Mouse (Mus musculus) heart, postnatal 14 days (tissue): Measurements from ENCODE around the gene Nxnl1. TPM values are rescaled to one million over a fixed set of nuclear protein-coding genes. Genes with fewer than 3 reads are reported as not detected.
"Not testable (repeated sequence)": the region's sequence is repeated elsewhere in the genome, so short reads cannot be mapped to it uniquely, and the experiment has no call there.

Experiments used
- DNase-seq, 2 experiments: peaks; one replicate each; pipeline ENCODE4 v3.0.0; 2021 to 2022
- intact Hi-C: fragments of 180-260 bp; cut with DNase I; formaldehyde crosslinking; loops from one replicate; pipeline ENCODE4 v1.15.1; 2025
- total RNA-seq, 2 experiments: library from RNA; stranded (reverse); gene quantifications; 2 replicates each; pipeline ENCODE4 v1.2.3; 2021

The Nxnl1 gene
- total RNA-seq, 2 experiments from 2014 or later, result 0.10 to 0.17 TPM

DNA sequence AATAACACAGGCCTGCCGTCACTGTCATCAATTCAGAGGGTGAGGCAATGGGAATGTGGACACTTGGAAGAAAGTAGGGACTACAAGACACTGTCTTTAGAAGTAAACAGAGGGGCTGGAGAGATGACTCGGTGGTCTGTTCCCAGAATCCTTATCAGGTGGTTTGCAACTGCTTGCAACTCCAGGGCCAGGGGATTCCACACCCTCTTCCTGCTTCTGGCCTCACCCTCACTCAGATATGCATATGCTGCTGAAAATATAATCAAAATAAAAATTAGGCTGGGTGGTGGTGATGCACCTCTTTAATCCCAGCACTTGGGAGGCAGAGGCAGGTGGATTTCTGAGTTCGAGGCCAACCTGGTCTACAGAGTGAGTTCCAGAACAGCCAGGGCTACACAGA, 6.3 kb downstream of the Nxnl1 start:
- intact Hi-C loops, result loop anchor here (2.0 kb wide), 1 partner anchor 73 kb away; no protein-coding TSS in a partner anchor
- no peak for DNase-seq

GRCm38 (mm10) chr8:71558958-71559690, 7.3 kb downstream of the Nxnl1 start:
- intact Hi-C loops, result no loop called here
- DNase-seq, result peak; percentile 45 to 65

DNA sequence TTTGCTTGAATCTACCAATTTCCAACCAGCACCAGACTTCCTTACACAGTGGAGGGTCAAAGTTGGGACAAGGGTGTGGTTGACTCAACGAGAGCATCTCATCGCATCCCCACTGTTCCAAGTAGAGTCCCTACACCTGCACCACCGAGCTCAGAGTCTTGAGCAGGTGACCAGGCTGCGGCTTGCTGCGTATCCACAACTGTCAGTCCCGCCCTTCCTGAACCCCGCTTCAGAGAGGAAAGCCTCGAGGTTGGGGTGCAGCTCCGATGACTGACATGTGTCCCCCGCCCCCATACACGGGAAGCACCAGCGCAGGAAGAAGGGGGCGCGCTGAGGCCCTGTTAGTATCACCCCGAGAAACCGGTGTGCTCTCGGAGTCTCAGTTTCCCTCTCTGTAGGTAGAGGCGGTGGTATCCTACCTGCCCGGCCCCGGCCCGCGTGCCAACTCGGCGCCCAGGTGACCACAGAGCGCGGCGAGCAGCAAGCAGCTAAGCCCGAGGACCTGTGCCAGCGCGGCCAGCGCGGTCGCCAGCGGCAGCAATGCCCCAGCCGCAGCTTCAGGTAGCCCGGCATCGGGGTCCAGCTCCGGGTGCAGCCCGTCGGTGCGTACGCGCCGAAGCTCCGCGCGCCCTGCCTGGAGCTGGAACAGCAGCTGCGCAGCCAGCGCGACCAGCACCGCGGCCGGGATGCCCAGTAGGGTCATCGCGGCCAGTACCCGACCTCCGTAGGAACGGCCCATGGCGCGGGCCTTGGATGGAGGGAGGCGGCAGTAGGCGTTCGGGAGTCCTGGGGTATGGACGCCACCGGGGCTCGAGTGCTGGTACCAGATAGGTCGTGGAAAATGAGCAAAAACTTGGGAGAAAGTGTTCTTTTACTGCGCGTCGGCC, 8.1 kb downstream of the Nxnl1 start, which contains the start of gene Tmem221:
Gene Tmem221, minus strand, starts transcription at position 801 of the 887 bp plus-strand sequence.
- intact Hi-C loops, result no loop called here
- no peak for DNase-seq

- DNase-seq, result no peak
- intact Hi-C loops, result no loop called here
These were observed 11.8 kb downstream of the Nxnl1 start for GRCm38 (mm10) chr8:71554644-71555043.

- no peak for DNase-seq
- intact Hi-C loops, result no loop called here
These were observed 12.4 kb downstream of the Nxnl1 start for GRCm38 (mm10) chr8:71554001-71554400.

- intact Hi-C loops, result no loop called here
- no peak for DNase-seq
These were observed 13.6 kb downstream of the Nxnl1 start for GRCm38 (mm10) chr8:71552770-71553169.

- intact Hi-C loops, result no loop called here
- no peak for DNase-seq
These were observed 15.6 kb downstream of the Nxnl1 start for GRCm38 (mm10) chr8:71550754-71551153.

GRCm38 (mm10) chr8:71547590-71547989, 18.8 kb downstream of the Nxnl1 start:
- intact Hi-C loops, result no loop called here
- DNase-seq, result no peak

DNA sequence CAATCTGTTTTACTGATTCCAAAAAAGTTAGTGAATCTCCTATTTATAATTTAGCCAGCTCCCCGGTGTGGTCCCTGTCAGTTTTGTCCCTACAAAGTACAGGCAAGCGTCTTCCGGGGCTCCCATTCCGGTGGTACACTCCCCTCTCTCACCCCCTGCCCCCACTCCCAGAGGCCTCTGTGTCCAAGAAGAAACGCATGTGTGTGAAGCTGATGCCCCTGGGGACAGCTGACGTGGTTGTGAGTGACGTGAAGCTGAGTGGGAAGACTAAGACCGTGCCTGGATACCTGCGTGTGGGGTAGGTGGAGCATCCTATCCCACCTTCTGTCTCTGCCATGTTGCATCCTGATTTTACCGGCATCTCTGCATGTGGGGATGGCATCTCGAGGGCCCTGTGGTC, 21.3 kb downstream of the Nxnl1 start:
- intact Hi-C loops, result no loop called here
- no peak for DNase-seq

- DNase-seq, result no peak
- intact Hi-C loops, result no loop called here
These were observed 22.6 kb downstream of the Nxnl1 start for GRCm38 (mm10) chr8:71543755-71544154.

- DNase-seq, result peak; percentile 93 to 95
- intact Hi-C loops, result no loop called here
These were observed 23.6 kb downstream of the Nxnl1 start, which contains the start of gene Mvb12a for GRCm38 (mm10) chr8:71542632-71543343. Mvb12a (plus strand) TSS chr8:71542922.

DNA sequence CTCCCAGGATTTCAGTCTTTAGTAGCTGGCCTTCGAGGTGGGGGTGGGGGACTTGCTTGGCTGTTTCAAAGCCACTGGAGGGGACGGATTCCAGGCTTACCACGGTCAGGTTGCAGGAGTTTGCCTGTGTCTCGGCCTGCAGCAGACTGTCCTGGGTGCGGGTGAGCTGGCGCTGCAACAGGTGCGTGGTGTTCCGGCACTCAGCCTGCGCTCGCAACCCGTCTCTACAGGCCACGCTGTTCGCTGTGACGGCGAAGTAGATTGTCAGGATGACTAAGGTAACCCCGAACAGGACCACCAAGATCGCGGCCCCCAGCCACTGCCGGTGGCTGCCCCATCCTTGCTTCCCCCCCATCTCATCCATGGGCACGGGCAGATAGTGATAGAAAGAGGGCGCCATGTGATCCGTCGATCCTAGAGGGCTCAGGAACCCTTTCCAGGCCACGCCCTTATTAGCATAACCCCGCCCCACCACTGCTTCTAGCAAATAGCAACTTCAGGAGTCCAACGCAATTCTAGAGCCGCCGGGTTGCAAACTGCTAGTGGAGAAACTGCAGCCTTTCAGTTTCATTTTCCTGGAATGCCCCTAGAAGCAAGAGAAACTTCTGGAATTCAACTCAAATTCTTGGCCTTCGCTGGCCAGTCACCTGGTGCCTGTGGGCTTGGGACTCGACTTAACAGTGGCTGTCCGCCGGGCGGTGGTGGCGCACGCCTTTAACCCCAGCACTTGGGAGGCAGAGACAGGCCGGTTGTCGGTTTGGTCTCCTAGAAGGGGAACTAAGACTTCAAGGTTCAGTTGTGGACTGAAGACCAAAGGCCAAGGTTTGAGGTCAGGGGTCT, 29.2 kb downstream of the Nxnl1 start, which contains the start of gene Bst2:
Gene Bst2, minus strand, starts transcription at position 429 of the 840 bp plus-strand sequence.
- peak; percentile 82 to 87 for DNase-seq
- intact Hi-C loops, result no loop called here

GRCm38 (mm10) chr8:71535663-71536062, 30.7 kb downstream of the Nxnl1 start:
- intact Hi-C loops, result no loop called here
- no peak for DNase-seq

GRCm38 (mm10) chr8:71534263-71534810, 32.1 kb downstream of the Nxnl1 start:
- intact Hi-C loops, result no loop called here
- no peak for DNase-seq

DNA sequence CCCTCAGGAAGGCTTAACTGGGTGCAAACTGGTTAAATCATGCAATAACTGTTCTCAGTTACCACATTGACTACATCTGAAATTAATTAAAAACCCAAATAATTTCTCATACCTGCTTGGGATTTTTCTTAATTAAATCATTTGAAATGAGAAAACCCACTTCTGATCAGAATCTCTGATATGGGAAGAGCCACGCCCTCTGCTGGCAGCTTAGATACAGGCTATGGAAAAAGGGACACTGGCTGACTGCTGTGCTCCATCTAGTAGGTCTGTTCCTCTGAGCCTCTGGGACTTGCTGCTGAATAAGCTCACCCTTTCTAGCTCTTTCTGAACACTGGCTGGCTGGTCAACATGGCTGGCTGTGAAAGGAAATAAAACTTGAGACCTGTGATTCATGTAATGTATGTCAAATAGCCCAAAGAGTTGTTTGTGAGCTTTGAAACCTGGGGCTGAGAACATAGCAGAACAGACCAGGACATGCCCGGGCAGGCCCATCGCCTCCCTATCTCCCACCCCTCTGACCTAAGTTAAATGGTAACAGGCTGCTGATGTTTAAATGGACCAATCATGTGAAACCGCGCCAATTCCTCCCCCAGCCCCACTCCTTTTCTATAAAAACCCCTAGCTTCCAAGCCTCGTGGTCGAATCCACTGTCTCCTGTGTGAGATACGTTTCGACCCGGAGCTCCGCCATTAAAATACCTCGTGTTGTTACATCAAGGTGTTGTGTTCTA, 35.5 kb downstream of the Nxnl1 start:
- peak in 1 of 2 experiments; percentile 42 for DNase-seq
- intact Hi-C loops, result not testable (repeated sequence)

DNA sequence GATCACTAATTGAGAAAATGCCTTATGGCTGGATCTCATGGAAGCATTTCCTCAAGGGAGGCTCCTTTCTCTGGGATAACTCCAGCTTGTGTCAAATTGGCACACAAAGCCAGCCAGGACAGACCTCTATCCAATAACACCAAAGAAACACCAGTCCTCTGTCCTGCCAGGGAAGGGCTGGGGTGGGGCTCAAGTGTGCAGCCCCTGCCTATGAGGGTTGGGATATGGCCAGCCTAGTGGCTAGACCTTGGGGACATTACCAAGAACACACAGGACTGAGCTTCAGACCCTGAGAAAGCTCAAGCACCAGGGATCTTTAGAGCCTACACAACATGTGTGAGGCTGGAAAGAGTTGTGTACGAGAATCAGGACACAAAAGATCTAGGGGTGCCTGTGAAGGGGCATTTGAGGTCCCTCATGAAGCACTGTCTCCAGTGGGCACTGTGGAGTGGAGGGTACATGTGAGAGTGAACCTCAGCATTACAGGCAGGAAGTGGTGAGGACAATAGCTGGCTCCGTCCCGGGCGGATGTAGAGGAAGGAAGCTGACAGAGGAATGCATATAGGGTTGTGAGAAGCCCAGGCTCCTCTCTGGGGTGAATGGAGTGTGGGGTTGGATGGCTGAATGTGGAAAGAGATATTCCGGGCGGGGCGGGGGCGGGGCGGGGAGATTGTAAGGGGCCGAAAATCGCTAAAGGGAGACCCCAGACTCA, 37.9 kb downstream of the Nxnl1 start:
- DNase-seq, result peak; percentile 45 to 48
- intact Hi-C loops, result no loop called here

DNA sequence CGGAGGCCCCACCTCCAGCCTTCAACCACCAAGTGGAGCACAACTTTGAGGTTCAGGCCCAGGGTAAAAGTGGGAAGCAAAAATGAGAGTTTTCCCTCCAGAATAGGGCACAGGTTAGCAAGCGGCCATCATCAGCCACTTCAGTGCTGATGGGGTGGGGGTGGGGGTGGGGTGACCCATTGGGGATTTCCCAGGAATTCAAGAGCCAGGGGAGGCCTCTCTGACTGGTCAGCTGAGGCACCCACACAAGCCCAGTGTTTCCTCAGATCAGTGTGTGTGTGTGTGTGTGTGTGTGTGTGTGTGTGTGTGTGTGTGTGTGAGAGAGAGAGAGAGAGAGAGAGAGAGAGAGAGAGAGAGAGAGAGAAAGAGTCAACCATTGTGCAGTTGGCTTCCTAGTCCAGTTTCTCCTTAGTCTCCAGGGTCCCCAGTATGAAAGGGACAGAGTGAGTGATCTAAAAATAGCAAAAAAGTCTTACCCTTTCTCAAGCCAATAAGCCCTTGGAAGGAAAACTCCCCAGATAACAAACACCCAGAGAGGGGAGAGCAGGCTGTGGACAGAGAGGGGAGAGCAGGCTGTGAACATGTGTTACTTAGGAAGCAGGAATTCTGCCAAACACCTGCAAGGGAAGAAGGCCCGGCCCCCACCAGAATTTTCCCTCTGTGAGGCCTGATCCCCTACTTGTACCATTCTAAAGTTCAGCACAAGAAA, 39.1 kb downstream of the Nxnl1 start:
- peak in 1 of 2 experiments; percentile 40 for DNase-seq
- intact Hi-C loops, result no loop called here
